Mouse (Mus musculus) embryonic facial prominence, embryonic 13.5 days (tissue): Measurements from ENCODE around the gene Tnfsfm13. TPM values are rescaled to one million over a fixed set of nuclear protein-coding genes. Genes with fewer than 3 reads are reported as not detected.

Source experiments
- ATAC-seq: fragments of 200-750 bp; cut with Nextera tagmentation; 2 replicates; pipeline ENCODE4 v1.8.0; 2017; ENCODE audit warnings: low read depth; ENCODE audit not compliant: insufficient number of reproducible peaks, insufficient read depth, low FRiP score, low TSS enrichment
- H3K27ac ChIP-seq: fragments of 300-500 bp; sonication (generic); 2 replicates; pipeline ENCODE4 v1.5.1; 2015; ENCODE audit warnings: moderate library complexity, mild to moderate bottlenecking, inconsistent platforms
- H3K27me3 ChIP-seq: fragments of 300-500 bp; sonication (generic); 2 replicates; pipeline ENCODE4 v1.6.1; 2015; ENCODE audit warnings: mild to moderate bottlenecking, inconsistent platforms
- H3K36me3 ChIP-seq: fragments of 300-500 bp; sonication (generic); 2 replicates; pipeline ENCODE4 v1.6.1; 2015; ENCODE audit warnings: mild to moderate bottlenecking, inconsistent platforms
- H3K4me1 ChIP-seq: fragments of 300-500 bp; sonication (generic); 2 replicates; pipeline ENCODE4 v1.6.1; 2015; ENCODE audit warnings: inconsistent platforms
- H3K4me2 ChIP-seq: fragments of 300-500 bp; sonication (generic); 2 replicates; pipeline ENCODE4 v1.6.1; 2015; ENCODE audit warnings: moderate library complexity, mild to moderate bottlenecking, inconsistent platforms
- H3K4me3 ChIP-seq: fragments of 300-500 bp; sonication (generic); 2 replicates; pipeline ENCODE4 v1.5.1; 2015; ENCODE audit warnings: mild to moderate bottlenecking, inconsistent platforms
- H3K9ac ChIP-seq: fragments of 300-500 bp; sonication (generic); 2 replicates; pipeline ENCODE4 v1.6.1; 2015; ENCODE audit warnings: mild to moderate bottlenecking, inconsistent platforms
- H3K9me3 ChIP-seq: fragments of 300-500 bp; sonication (generic); 2 replicates; pipeline ENCODE4 v1.6.1; 2016; ENCODE audit warnings: inconsistent platforms
- whole genome bisulfite sequencing: fragments of 180-500 bp; shearing (Covaris S2); methylation state at CpG from one replicate; pipeline ENCODE4 v1.1.7; 2015; ENCODE audit warnings: mixed read lengths; 5-methylcytosine and 5-hydroxymethylcytosine counted together
- polyA plus RNA-seq: library from polyadenylated mRNA; unstranded; fragments of >200 nt; fragmentation: Nextera tagmentation; extraction: Ambion mirVana; gene quantifications from 2 replicates; pipeline ENCODE4 v1.2.1, GENCODE M21; 2015

Tnfsfm13 gene
- polyA plus RNA-seq, 1 experiment from 2014 or later = 2.8 TPM

GRCm38 (mm10) chr11:69714636-69715329 lies 18.9 kb upstream of the Tnfsfm13 start:
- 40% methylated on average over 18 of the region's 18 CpGs for WGBS
- no peak overlapping the region for H3K9ac ChIP-seq
- H3K27ac ChIP-seq = no peak overlapping the region; the same call in 1 of the 2 replicates
- H3K9me3 ChIP-seq = no peaks in the 10 kb centered on the region
- peaks cover 21% of the 10 kb centered on the region for H3K4me1 ChIP-seq
- peak overlapping the region; percentile 9; the same call in 1 of the 2 replicates for H3K4me3 ChIP-seq
- H3K36me3 ChIP-seq = no peaks in the 10 kb centered on the region
- no peaks in the 10 kb centered on the region for H3K27me3 ChIP-seq
- ATAC-seq = no peak
- H3K4me2 ChIP-seq = peak overlapping the region; percentile 35

- H3K4me2 ChIP-seq = no peak overlapping the region
- H3K9me3 ChIP-seq = no peaks in the 10 kb centered on the region
- no peaks in the 10 kb centered on the region for H3K27me3 ChIP-seq
- no peaks in the 10 kb centered on the region for H3K36me3 ChIP-seq
- 75% methylated on average over 20 of the region's 20 CpGs for WGBS
- H3K4me1 ChIP-seq = peaks cover 27% of the 10 kb centered on the region
- ATAC-seq = no peak
- no peak overlapping the region for H3K4me3 ChIP-seq
- H3K9ac ChIP-seq = no peak overlapping the region
- no peak overlapping the region for H3K27ac ChIP-seq
Measured at GRCm38 (mm10) chr11:69712954-69713672, 17.2 kb upstream of the Tnfsfm13 start.

- Histone ChIP-seq H3K27me3 (no peaks in the 10 kb centered on the region), H3K9me3 (no peaks in the 10 kb centered on the region), H3K4me2 (no peak overlapping the region), H3K9ac (no peak overlapping the region), H3K36me3 (no peaks in the 10 kb centered on the region), H3K27ac (no peak overlapping the region), H3K4me3 (no peak overlapping the region), H3K4me1 (peaks cover 25% of the 10 kb centered on the region)
- 79% methylated on average over 2 of the region's 2 CpGs for WGBS
- ATAC-seq = no peak
Measured at GRCm38 (mm10) chr11:69711082-69711481, 15.2 kb upstream of the Tnfsfm13 start.

GRCm38 (mm10) chr11:69710470-69710869 lies 14.6 kb upstream of the Tnfsfm13 start:
- Histone ChIP-seq H3K27ac (no peak overlapping the region), H3K27me3 (no peaks in the 10 kb centered on the region), H3K36me3 (no peaks in the 10 kb centered on the region), H3K9ac (no peak overlapping the region), H3K4me1 (peaks cover 21% of the 10 kb centered on the region), H3K4me3 (no peak overlapping the region), H3K4me2 (no peak overlapping the region), H3K9me3 (no peaks in the 10 kb centered on the region)
- 81% methylated on average over 3 of the region's 3 CpGs for WGBS
- no peak for ATAC-seq

- Histone ChIP-seq H3K4me3 (no peak overlapping the region), H3K36me3 (no peaks in the 10 kb centered on the region), H3K27ac (peak overlapping the region; percentile 48), H3K4me2 (no peak overlapping the region), H3K27me3 (no peaks in the 10 kb centered on the region), H3K9me3 (no peaks in the 10 kb centered on the region), H3K9ac (peak overlapping the region; percentile 46), H3K4me1 (peaks cover 20% of the 10 kb centered on the region)
- ATAC-seq = no peak
- WGBS = 41% methylated on average over 11 of the region's 11 CpGs
Measured at GRCm38 (mm10) chr11:69709554-69710446, 13.9 kb upstream of the Tnfsfm13 start.

GRCm38 (mm10) chr11:69708614-69709265 lies 12.8 kb upstream of the Tnfsfm13 start:
- no peaks in the 10 kb centered on the region for H3K9me3 ChIP-seq
- no peak for ATAC-seq
- H3K36me3 ChIP-seq = no peaks in the 10 kb centered on the region
- H3K4me2 ChIP-seq = no peak overlapping the region
- no peak overlapping the region for H3K4me3 ChIP-seq
- H3K9ac ChIP-seq = no peak overlapping the region
- no peaks in the 10 kb centered on the region for H3K27me3 ChIP-seq
- H3K4me1 ChIP-seq = peaks cover 17% of the 10 kb centered on the region
- H3K27ac ChIP-seq = peak overlapping the region; percentile 48; the same call in 1 of the 2 replicates
- WGBS = 77% methylated on average over 3 of the region's 3 CpGs

- Histone ChIP-seq H3K36me3 (no peaks in the 10 kb centered on the region), H3K9ac (no peak overlapping the region), H3K4me1 (peaks cover 15% of the 10 kb centered on the region), H3K4me3 (no peak overlapping the region), H3K9me3 (no peaks in the 10 kb centered on the region), H3K27me3 (no peaks in the 10 kb centered on the region), H3K27ac (no peak overlapping the region), H3K4me2 (no peak overlapping the region)
- no peak for ATAC-seq
- WGBS = 80% methylated on average over 4 of the region's 4 CpGs
Measured at GRCm38 (mm10) chr11:69707873-69708381, 12.0 kb upstream of the Tnfsfm13 start.

GRCm38 (mm10) chr11:69707480-69707847 lies 11.6 kb upstream of the Tnfsfm13 start:
- 88% methylated on average over 4 of the region's 4 CpGs for WGBS
- H3K9ac ChIP-seq = no peak overlapping the region
- peaks cover 15% of the 10 kb centered on the region for H3K4me1 ChIP-seq
- H3K36me3 ChIP-seq = no peaks in the 10 kb centered on the region
- H3K4me2 ChIP-seq = no peak overlapping the region
- no peaks in the 10 kb centered on the region for H3K27me3 ChIP-seq
- ATAC-seq = no peak
- no peak overlapping the region for H3K27ac ChIP-seq
- H3K4me3 ChIP-seq = no peak overlapping the region
- H3K9me3 ChIP-seq = no peaks in the 10 kb centered on the region

GRCm38 (mm10) chr11:69706775-69707479 lies 11.0 kb upstream of the Tnfsfm13 start:
- no peak overlapping the region for H3K4me3 ChIP-seq
- no peak overlapping the region for H3K4me2 ChIP-seq
- no peak overlapping the region for H3K27ac ChIP-seq
- H3K36me3 ChIP-seq = no peaks in the 10 kb centered on the region
- no peak for ATAC-seq
- peaks cover 15% of the 10 kb centered on the region for H3K4me1 ChIP-seq
- no peak overlapping the region for H3K9ac ChIP-seq
- no peaks in the 10 kb centered on the region for H3K9me3 ChIP-seq
- no peaks in the 10 kb centered on the region for H3K27me3 ChIP-seq
- WGBS = 51% methylated on average over 6 of the region's 6 CpGs

- H3K27ac ChIP-seq = no peak overlapping the region
- H3K4me2 ChIP-seq = no peak overlapping the region
- no peak overlapping the region for H3K4me3 ChIP-seq
- H3K4me1 ChIP-seq = peaks cover 9% of the 10 kb centered on the region
- no peaks in the 10 kb centered on the region for H3K36me3 ChIP-seq
- H3K9ac ChIP-seq = no peak overlapping the region
- no peaks in the 10 kb centered on the region for H3K9me3 ChIP-seq
- WGBS = 27% methylated on average over 2 of the region's 2 CpGs
- no peaks in the 10 kb centered on the region for H3K27me3 ChIP-seq
- ATAC-seq = no peak
Measured at GRCm38 (mm10) chr11:69704613-69705010, 8.7 kb upstream of the Tnfsfm13 start.
